Mouse (Mus musculus): Measurements from ENCODE around the gene Tcf3. TPM values are rescaled to one million over a fixed set of nuclear protein-coding genes. Genes with fewer than 3 reads are reported as not detected.
A peak's percentile ranks its signal among the peaks of the same experiment; 100 is the strongest.

The Tcf3 gene
- polyA plus RNA-seq, 1 experiment from 2014 or later = 63.7 TPM

DNA sequence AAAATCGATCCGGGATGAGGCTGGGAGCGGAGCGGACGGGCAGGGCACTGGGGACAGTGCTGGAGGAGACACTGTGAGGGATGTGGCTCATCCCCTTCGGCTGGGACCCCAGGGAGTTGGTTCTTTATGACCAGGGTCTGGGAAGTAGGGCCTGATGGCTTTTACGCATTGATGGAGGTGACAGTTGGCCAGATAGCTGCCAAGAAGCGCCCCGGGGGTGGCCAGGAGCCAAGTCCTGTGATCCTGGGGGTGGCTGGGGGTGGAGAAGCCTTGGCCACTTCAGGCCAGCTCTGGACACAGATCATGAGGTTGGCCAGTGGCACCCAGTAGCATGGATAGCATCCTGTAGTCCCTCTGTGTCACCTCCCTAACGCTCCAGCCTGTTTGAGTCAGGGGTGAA is 25.8 kb upstream of the Tcf3 start:
- ATAC-seq = no peak
- H3K4me3 ChIP-seq (replicated peaks; ENCODE audit: low read length) = no peak overlapping the region
- no peak overlapping the region for H3K27ac ChIP-seq (ENCODE audit: low read length)
- no peak overlapping the region for H3K4me2 ChIP-seq (ENCODE audit: low read length)
- H3K9ac ChIP-seq (replicated peaks; ENCODE audit: low read depth, low read length) = no peak overlapping the region
- no peaks in the 10 kb centered on the region for H3K27me3 ChIP-seq (replicated peaks; ENCODE audit: control insufficient read depth, insufficient read depth, low read length)
- WGBS = 81% methylated on average over 10 of the region's 10 CpGs
- H3K4me1 ChIP-seq (replicated peaks; ENCODE audit: control insufficient read depth, insufficient read depth, low read length) = no peaks in the 10 kb centered on the region
- no peaks in the 10 kb centered on the region for H3K36me3 ChIP-seq (ENCODE audit: control insufficient read depth, insufficient read depth)
- no peaks in the 10 kb centered on the region for H3K9me3 ChIP-seq (ENCODE audit: control insufficient read depth, low read length)

GRCm38 (mm10) chr10:80455697-80456096 is 22.2 kb upstream of the Tcf3 start:
- H3K27ac ChIP-seq (ENCODE audit: low read length) = no peak overlapping the region
- no peak overlapping the region for H3K4me3 ChIP-seq (replicated peaks; ENCODE audit: low read length)
- no peaks in the 10 kb centered on the region for H3K4me1 ChIP-seq (replicated peaks; ENCODE audit: control insufficient read depth, insufficient read depth, low read length)
- H3K36me3 ChIP-seq (ENCODE audit: control insufficient read depth, insufficient read depth) = no peaks in the 10 kb centered on the region
- no peaks in the 10 kb centered on the region for H3K27me3 ChIP-seq (replicated peaks; ENCODE audit: control insufficient read depth, insufficient read depth, low read length)
- no peaks in the 10 kb centered on the region for H3K9me3 ChIP-seq (ENCODE audit: control insufficient read depth, low read length)
- ATAC-seq = no peak
- 80% methylated on average over 5 of the region's 5 CpGs for WGBS
- no peak overlapping the region for H3K9ac ChIP-seq (replicated peaks; ENCODE audit: low read depth, low read length)
- H3K4me2 ChIP-seq (ENCODE audit: low read length) = no peak overlapping the region

DNA sequence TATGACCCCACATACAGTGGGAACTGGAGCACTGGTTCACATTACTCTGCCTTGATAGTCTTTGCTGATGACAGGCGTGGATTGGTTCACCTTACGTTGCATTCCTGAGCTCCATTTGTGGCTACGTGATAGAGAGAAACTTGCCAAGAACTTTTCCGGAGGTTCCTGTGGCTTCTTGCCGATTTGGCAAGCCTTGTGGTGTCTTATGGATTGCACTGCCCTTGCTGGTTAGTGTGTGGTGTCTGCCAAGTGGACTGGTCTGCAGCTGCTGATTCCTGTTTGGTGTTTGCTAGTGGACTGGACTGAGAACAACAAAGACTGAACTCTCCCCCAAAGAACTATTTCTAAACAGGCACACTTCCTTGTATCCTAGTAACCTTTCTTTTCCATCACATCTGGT is 21.3 kb upstream of the Tcf3 start:
- Histone ChIP-seq H3K4me2 (ENCODE audit: low read length) (no peak overlapping the region), H3K4me3 (replicated peaks; ENCODE audit: low read length) (no peak overlapping the region), H3K36me3 (ENCODE audit: control insufficient read depth, insufficient read depth) (no peaks in the 10 kb centered on the region), H3K9ac (replicated peaks; ENCODE audit: low read depth, low read length) (no peak overlapping the region), H3K27ac (ENCODE audit: low read length) (no peak overlapping the region), H3K9me3 (ENCODE audit: control insufficient read depth, low read length) (no peaks in the 10 kb centered on the region), H3K4me1 (replicated peaks; ENCODE audit: control insufficient read depth, insufficient read depth, low read length) (no peaks in the 10 kb centered on the region), H3K27me3 (replicated peaks; ENCODE audit: control insufficient read depth, insufficient read depth, low read length) (0 out of 2 replicates have a peak, but pooled peaks cover 2% of the 10 kb centered on the region)
- no peak for ATAC-seq
- WGBS = 86% methylated on average over 5 of the region's 5 CpGs

DNA sequence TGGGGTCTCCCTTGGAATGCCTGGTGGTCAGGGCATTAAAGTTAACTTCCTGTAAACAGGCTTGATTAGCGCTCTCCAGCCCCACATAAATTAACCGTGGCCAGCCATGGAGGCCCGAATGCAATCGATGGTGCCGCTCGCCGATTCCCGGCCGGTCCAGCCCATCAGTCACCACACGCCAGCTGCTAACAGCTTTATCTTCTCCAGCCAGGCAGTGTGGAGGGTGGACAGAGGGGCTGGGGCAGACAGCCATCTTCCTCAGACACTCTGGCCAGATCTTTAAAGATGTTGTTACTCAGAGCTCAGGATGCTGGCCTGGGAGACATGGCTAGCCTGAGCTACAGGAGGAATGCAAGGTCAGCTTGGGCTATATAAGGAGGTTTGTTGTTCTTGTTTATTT is 20.2 kb upstream of the Tcf3 start:
- WGBS = 81% methylated on average over 10 of the region's 10 CpGs
- Histone ChIP-seq H3K27me3 (replicated peaks; ENCODE audit: control insufficient read depth, insufficient read depth, low read length) (0 out of 2 replicates have a peak, but pooled peaks cover 2% of the 10 kb centered on the region), H3K36me3 (ENCODE audit: control insufficient read depth, insufficient read depth) (no peaks in the 10 kb centered on the region), H3K4me1 (replicated peaks; ENCODE audit: control insufficient read depth, insufficient read depth, low read length) (no peaks in the 10 kb centered on the region), H3K4me2 (ENCODE audit: low read length) (no peak overlapping the region), H3K4me3 (replicated peaks; ENCODE audit: low read length) (no peak overlapping the region), H3K9me3 (ENCODE audit: control insufficient read depth, low read length) (no peaks in the 10 kb centered on the region), H3K9ac (replicated peaks; ENCODE audit: low read depth, low read length) (no peak overlapping the region), H3K27ac (ENCODE audit: low read length) (no peak overlapping the region)
- ATAC-seq = no peak

- Histone ChIP-seq H3K4me1 (replicated peaks; ENCODE audit: control insufficient read depth, insufficient read depth, low read length) (peaks cover 3% of the 10 kb centered on the region), H3K27ac (ENCODE audit: low read length) (no peak overlapping the region), H3K9ac (replicated peaks; ENCODE audit: low read depth, low read length) (no peak overlapping the region), H3K4me2 (ENCODE audit: low read length) (no peak overlapping the region), H3K9me3 (ENCODE audit: control insufficient read depth, low read length) (no peaks in the 10 kb centered on the region), H3K4me3 (replicated peaks; ENCODE audit: low read length) (no peak overlapping the region), H3K36me3 (ENCODE audit: control insufficient read depth, insufficient read depth) (no peaks in the 10 kb centered on the region), H3K27me3 (replicated peaks; ENCODE audit: control insufficient read depth, insufficient read depth, low read length) (peaks cover 7% of the 10 kb centered on the region; the same call in 1 of the 2 replicates)
- no peak for ATAC-seq
- 6% methylated on average over 6 of the region's 6 CpGs for WGBS
Measured at GRCm38 (mm10) chr10:80450599-80450998, 17.2 kb upstream of the Tcf3 start.

DNA sequence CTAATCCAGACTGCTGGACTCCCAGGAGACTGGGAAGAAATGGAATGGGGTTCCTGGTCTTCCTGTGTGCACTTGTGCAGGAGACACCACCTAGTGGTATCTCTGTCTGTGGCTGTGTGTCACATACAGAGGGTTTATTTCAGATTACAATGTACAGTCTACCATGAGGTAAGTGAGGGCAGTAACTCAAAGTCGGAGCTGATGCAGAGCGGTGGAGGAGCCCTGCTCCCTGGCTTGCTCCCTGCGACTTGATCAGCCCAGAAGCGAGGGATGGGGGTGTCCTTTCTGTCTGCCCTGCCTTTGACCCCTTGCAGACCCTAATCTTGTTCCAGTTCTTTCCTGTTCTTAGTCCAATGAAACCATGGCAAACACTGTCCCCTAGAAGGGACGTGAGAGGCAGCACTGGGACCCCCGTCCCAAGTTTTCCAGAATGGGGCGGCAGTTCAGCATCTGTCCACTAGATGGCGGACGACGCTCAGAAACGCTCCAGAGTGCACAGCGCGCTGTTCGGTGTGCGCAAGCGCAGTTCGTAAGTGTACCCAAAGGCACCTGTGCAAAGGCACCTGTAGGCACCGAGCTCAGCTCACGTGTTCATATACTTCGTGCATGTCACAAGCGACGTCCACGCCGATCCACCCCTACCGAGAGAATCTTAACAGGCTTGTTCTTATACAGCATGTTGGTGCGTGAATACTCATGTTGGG is 12.6 kb upstream of the Tcf3 start:
- no peaks in the 10 kb centered on the region for H3K36me3 ChIP-seq (ENCODE audit: control insufficient read depth, insufficient read depth)
- peak; percentile 92 for ATAC-seq

DNA sequence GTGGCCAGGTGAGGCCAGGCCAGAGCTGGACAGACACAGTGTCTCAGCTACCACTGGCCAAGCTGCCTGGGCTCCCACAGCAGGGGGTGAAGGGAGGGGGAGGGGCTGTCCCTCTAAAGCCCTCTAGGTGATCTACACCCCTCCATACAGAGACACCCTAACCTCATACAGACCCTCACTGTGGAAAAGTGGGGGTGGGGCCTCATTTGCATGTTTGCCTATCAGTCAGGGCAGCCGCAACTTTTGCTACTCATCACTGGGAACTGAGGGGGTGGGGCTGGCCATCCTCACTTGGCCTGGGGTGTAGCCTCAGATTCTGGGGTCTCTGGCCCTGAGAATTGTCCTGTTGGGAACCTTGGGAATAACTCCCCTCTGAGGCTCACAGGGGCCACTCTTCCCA is 11.6 kb upstream of the Tcf3 start:
- H3K27me3 ChIP-seq (replicated peaks; ENCODE audit: control insufficient read depth, insufficient read depth, low read length) = peaks cover 13% of the 10 kb centered on the region
- no peaks in the 10 kb centered on the region for H3K9me3 ChIP-seq (ENCODE audit: control insufficient read depth, low read length)
- peaks cover 6% of the 10 kb centered on the region for H3K4me1 ChIP-seq (replicated peaks; ENCODE audit: control insufficient read depth, insufficient read depth, low read length)
- H3K36me3 ChIP-seq (ENCODE audit: control insufficient read depth, insufficient read depth) = no peaks in the 10 kb centered on the region
- H3K4me3 ChIP-seq (replicated peaks; ENCODE audit: low read length) = no peak overlapping the region
- 45% methylated on average over 1 of the region's 1 CpGs for WGBS
- H3K27ac ChIP-seq (ENCODE audit: low read length) = no peak overlapping the region
- no peak overlapping the region for H3K9ac ChIP-seq (replicated peaks; ENCODE audit: low read depth, low read length)
- ATAC-seq = no peak
- no peak overlapping the region for H3K4me2 ChIP-seq (ENCODE audit: low read length)

More for the DNA sequence above, 12.6 kb upstream of the Tcf3 start:
- Histone ChIP-seq H3K27ac (ENCODE audit: low read length) (no peak overlapping the region), H3K4me3 (replicated peaks; ENCODE audit: low read length) (peak overlapping the region; percentile 23), H3K4me2 (ENCODE audit: low read length) (peak overlapping the region; percentile 45), H3K9ac (replicated peaks; ENCODE audit: low read depth, low read length) (no peak overlapping the region; the same call in 1 of the 2 replicates), H3K27me3 (replicated peaks; ENCODE audit: control insufficient read depth, insufficient read depth, low read length) (peaks cover 14% of the 10 kb centered on the region), H3K9me3 (ENCODE audit: control insufficient read depth, low read length) (no peaks in the 10 kb centered on the region), H3K4me1 (replicated peaks; ENCODE audit: control insufficient read depth, insufficient read depth, low read length) (peaks cover 6% of the 10 kb centered on the region)
- WGBS = 7% methylated on average over 26 of the region's 26 CpGs

- WGBS = 47% methylated on average over 5 of the region's 5 CpGs
- Histone ChIP-seq H3K27ac (ENCODE audit: low read length) (no peak overlapping the region), H3K9me3 (ENCODE audit: control insufficient read depth, low read length) (no peaks in the 10 kb centered on the region), H3K36me3 (ENCODE audit: control insufficient read depth, insufficient read depth) (no peaks in the 10 kb centered on the region), H3K4me2 (ENCODE audit: low read length) (no peak overlapping the region), H3K4me3 (replicated peaks; ENCODE audit: low read length) (no peak overlapping the region), H3K27me3 (replicated peaks; ENCODE audit: control insufficient read depth, insufficient read depth, low read length) (peaks cover 11% of the 10 kb centered on the region), H3K4me1 (replicated peaks; ENCODE audit: control insufficient read depth, insufficient read depth, low read length) (peaks cover 6% of the 10 kb centered on the region), H3K9ac (replicated peaks; ENCODE audit: low read depth, low read length) (no peak overlapping the region)
- ATAC-seq = no peak
Measured at GRCm38 (mm10) chr10:80444339-80445045, 11.0 kb upstream of the Tcf3 start.

- no peak for ATAC-seq
- Histone ChIP-seq H3K4me1 (replicated peaks; ENCODE audit: control insufficient read depth, insufficient read depth, low read length) (peaks cover 6% of the 10 kb centered on the region), H3K4me3 (replicated peaks; ENCODE audit: low read length) (no peak overlapping the region), H3K36me3 (ENCODE audit: control insufficient read depth, insufficient read depth) (no peaks in the 10 kb centered on the region), H3K9ac (replicated peaks; ENCODE audit: low read depth, low read length) (no peak overlapping the region), H3K4me2 (ENCODE audit: low read length) (no peak overlapping the region), H3K27me3 (replicated peaks; ENCODE audit: control insufficient read depth, insufficient read depth, low read length) (peaks cover 11% of the 10 kb centered on the region), H3K9me3 (ENCODE audit: control insufficient read depth, low read length) (no peaks in the 10 kb centered on the region), H3K27ac (ENCODE audit: low read length) (no peak overlapping the region)
- WGBS = 74% methylated on average over 8 of the region's 8 CpGs
Measured at GRCm38 (mm10) chr10:80443575-80444278, 10.3 kb upstream of the Tcf3 start.

Data from forebrain, embryonic 16.5 days (tissue).